Mouse (Mus musculus): ENCODE measurements around the gene Sphk1. TPM values are rescaled to one million over a fixed set of nuclear protein-coding genes. Genes with fewer than 3 reads are reported as not detected.

Sphk1 gene
- polyA plus RNA-seq, 1 experiment: 15.7 TPM

DNA sequence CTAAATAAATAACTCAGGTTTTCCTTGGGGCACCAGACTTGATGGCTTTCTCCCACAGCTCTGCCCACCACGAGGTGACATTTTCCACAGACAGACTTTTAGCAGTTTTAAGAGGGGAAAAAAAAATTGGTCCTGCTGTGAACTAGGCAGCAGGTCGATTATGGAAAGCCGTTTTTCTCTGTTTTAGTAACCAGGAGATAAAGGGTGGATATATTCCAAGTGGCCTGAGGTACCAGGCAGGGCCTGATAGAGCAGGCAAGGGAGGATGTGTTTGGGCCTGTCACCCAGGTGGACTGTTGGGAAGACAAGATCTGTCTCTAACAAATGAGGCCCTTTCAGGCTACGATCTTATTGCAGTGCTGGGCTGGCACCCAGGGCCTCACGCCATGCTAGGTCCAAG lies 25.2 kb upstream of the Sphk1 start:
- no peak overlapping the region for H3K4me3 ChIP-seq (ENCODE audit: control insufficient read depth, insufficient read depth, low read length)
- H3K27ac ChIP-seq (ENCODE audit: control insufficient read depth, insufficient read depth, low read length): no peak overlapping the region
- 87% methylated on average over 5 of the region's 5 CpGs for WGBS
- no peaks in the 10 kb centered on the region for H3K27me3 ChIP-seq (ENCODE audit: control insufficient read depth, insufficient read depth, low read length)
- H3K4me1 ChIP-seq (replicated peaks; ENCODE audit: control insufficient read depth, insufficient read depth, low read length): no peaks in the 10 kb centered on the region
- no peak for DNase-seq
- H3K36me3 ChIP-seq (ENCODE audit: control insufficient read depth, insufficient read depth, low read length): no peaks in the 10 kb centered on the region
- TF ChIP-seq POLR2A (IDR thresholded peaks at IDR 0.05; ENCODE audit: control insufficient read depth, extremely low read depth, insufficient read depth, low read length, poor library complexity) (no peak), CTCF (IDR thresholded peaks at IDR 0.05; ENCODE audit: borderline replicate concordance, control insufficient read depth, extremely low read depth, insufficient read depth, low read length, poor library complexity) (no peak)

DNA sequence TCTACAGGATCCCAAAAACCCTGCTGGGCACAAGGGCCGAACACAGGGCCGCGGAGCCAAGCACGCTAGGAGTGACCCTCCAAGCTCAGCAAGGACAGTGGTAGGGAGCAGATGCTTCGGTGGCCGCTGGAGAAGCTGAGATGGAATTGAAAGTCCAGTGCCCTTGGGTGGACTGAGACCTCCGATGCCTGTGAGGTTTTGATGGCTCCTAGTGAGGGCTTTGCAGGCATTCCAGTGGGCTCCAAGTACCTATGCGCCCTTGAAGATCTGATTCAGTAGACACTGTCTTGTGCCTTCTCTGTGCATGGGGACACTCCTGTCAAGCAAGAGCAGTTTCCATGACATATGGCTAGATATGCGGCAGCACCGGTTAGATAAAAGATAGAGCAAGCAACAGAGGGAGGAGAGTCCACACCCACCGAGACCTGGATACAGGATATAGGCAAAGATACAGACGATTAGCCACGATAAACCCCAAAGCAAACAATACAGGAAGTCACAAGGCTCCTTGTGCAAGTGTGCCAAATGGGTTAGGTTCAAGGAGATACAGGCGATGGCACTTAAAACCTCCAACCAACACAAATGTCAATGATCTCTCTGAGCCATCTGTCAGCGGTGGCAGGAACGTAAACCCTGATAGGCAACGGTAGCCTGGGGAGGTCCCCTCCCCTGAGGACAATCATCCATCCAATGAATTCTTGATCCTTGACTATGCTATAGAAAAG lies 24.4 kb upstream of the Sphk1 start:
- Histone ChIP-seq H3K27ac (ENCODE audit: control insufficient read depth, insufficient read depth, low read length) (no peak overlapping the region), H3K4me3 (ENCODE audit: control insufficient read depth, insufficient read depth, low read length) (no peak overlapping the region), H3K27me3 (ENCODE audit: control insufficient read depth, insufficient read depth, low read length) (no peaks in the 10 kb centered on the region), H3K36me3 (ENCODE audit: control insufficient read depth, insufficient read depth, low read length) (no peaks in the 10 kb centered on the region), H3K4me1 (replicated peaks; ENCODE audit: control insufficient read depth, insufficient read depth, low read length) (no peaks in the 10 kb centered on the region)
- no peak for TF ChIP-seq POLR2A (IDR thresholded peaks at IDR 0.05; ENCODE audit: control insufficient read depth, extremely low read depth, insufficient read depth, low read length, poor library complexity)
- TF ChIP-seq CTCF (IDR thresholded peaks at IDR 0.05; ENCODE audit: borderline replicate concordance, control insufficient read depth, extremely low read depth, insufficient read depth, low read length, poor library complexity): no peak
- 79% methylated on average over 17 of the region's 17 CpGs for WGBS
- no peak for DNase-seq

DNA sequence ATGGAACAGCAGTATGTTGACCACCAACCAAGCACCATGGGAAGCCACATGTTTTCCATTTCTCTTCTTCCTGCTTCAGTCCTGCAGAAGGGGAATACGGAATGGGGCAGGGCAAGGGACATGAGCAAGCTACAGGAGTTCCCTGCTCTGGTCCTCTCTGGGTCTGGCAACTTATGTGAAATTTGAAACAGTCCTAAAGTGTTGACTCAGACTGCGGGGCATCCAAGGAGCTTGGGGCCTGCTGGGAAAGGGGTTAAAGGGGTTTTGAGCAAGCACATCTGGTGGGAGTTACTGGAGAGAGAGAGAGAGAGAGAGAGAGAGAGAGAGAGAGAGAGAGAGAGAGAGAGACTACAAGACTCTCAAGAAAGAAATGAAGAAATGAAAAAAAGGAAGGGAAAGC lies 22.0 kb upstream of the Sphk1 start:
- Histone ChIP-seq H3K4me3 (ENCODE audit: control insufficient read depth, insufficient read depth, low read length) (no peak overlapping the region), H3K27ac (ENCODE audit: control insufficient read depth, insufficient read depth, low read length) (no peak overlapping the region), H3K4me1 (replicated peaks; ENCODE audit: control insufficient read depth, insufficient read depth, low read length) (no peaks in the 10 kb centered on the region), H3K36me3 (ENCODE audit: control insufficient read depth, insufficient read depth, low read length) (no peaks in the 10 kb centered on the region), H3K27me3 (ENCODE audit: control insufficient read depth, insufficient read depth, low read length) (no peaks in the 10 kb centered on the region)
- no peak for TF ChIP-seq POLR2A (IDR thresholded peaks at IDR 0.05; ENCODE audit: control insufficient read depth, extremely low read depth, insufficient read depth, low read length, poor library complexity)
- no peak for TF ChIP-seq CTCF (IDR thresholded peaks at IDR 0.05; ENCODE audit: borderline replicate concordance, control insufficient read depth, extremely low read depth, insufficient read depth, low read length, poor library complexity)
- 89% methylated on average over 2 of the region's 2 CpGs for WGBS
- DNase-seq: no peak

DNA sequence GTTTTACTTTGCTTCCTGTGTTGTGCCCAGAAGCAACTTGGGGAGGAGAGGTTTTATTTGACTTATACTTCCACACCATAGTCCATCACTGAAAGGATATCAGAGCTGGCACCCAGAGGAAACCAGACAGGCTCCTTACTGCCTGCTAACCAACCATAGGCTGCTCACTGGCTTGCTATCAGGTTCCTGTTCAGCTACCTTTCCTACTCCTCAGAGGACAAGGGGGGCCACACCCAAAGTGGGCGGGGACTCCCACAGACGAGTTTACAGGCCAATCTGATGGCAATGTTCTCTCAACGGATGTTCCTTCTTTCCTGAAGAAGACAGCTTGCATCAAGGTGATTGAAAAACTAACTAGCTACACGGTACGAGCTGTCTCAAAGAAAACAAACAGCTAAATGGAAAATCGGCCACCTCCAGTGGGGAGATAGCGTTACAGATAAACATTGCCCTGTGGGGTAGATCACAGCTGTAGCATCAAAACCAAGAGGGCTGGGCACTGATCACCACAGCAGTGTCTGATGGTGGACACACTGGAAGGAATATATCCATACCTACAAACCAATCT lies 19.3 kb upstream of the Sphk1 start:
- WGBS: 77% methylated on average over 7 of the region's 7 CpGs
- Histone ChIP-seq H3K27me3 (ENCODE audit: control insufficient read depth, insufficient read depth, low read length) (no peaks in the 10 kb centered on the region), H3K27ac (ENCODE audit: control insufficient read depth, insufficient read depth, low read length) (no peak overlapping the region), H3K4me3 (ENCODE audit: control insufficient read depth, insufficient read depth, low read length) (no peak overlapping the region), H3K4me1 (replicated peaks; ENCODE audit: control insufficient read depth, insufficient read depth, low read length) (no peaks in the 10 kb centered on the region), H3K36me3 (ENCODE audit: control insufficient read depth, insufficient read depth, low read length) (no peaks in the 10 kb centered on the region)
- TF ChIP-seq POLR2A (IDR thresholded peaks at IDR 0.05; ENCODE audit: control insufficient read depth, extremely low read depth, insufficient read depth, low read length, poor library complexity) (no peak), CTCF (IDR thresholded peaks at IDR 0.05; ENCODE audit: borderline replicate concordance, control insufficient read depth, extremely low read depth, insufficient read depth, low read length, poor library complexity) (no peak)
- DNase-seq: no peak

DNA sequence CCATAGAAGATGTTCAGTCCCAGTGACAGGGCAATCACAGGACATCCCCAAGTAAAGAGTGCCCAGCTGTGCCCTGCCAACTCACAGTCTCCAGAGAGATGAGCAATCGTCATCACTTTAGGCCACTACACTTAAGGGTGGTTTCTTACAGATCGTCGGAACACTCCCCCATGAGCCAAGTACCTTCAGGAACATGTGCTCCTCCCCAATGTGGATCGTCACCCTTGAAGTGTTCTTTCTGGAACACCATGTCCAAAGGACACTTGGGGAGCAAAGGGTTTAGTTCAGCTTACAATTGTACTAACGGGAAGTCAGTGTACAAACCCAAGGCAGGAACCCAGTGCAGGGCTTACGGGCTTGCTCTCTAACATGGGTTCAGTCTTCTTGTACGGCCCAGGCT lies 18.6 kb upstream of the Sphk1 start:
- Histone ChIP-seq H3K27ac (ENCODE audit: control insufficient read depth, insufficient read depth, low read length) (no peak overlapping the region), H3K4me3 (ENCODE audit: control insufficient read depth, insufficient read depth, low read length) (no peak overlapping the region), H3K36me3 (ENCODE audit: control insufficient read depth, insufficient read depth, low read length) (no peaks in the 10 kb centered on the region), H3K4me1 (replicated peaks; ENCODE audit: control insufficient read depth, insufficient read depth, low read length) (no peaks in the 10 kb centered on the region), H3K27me3 (ENCODE audit: control insufficient read depth, insufficient read depth, low read length) (no peaks in the 10 kb centered on the region)
- TF ChIP-seq CTCF (IDR thresholded peaks at IDR 0.05; ENCODE audit: borderline replicate concordance, control insufficient read depth, extremely low read depth, insufficient read depth, low read length, poor library complexity) (no peak), POLR2A (IDR thresholded peaks at IDR 0.05; ENCODE audit: control insufficient read depth, extremely low read depth, insufficient read depth, low read length, poor library complexity) (no peak)
- 94% methylated on average over 7 of the region's 7 CpGs for WGBS
- no peak for DNase-seq

DNA sequence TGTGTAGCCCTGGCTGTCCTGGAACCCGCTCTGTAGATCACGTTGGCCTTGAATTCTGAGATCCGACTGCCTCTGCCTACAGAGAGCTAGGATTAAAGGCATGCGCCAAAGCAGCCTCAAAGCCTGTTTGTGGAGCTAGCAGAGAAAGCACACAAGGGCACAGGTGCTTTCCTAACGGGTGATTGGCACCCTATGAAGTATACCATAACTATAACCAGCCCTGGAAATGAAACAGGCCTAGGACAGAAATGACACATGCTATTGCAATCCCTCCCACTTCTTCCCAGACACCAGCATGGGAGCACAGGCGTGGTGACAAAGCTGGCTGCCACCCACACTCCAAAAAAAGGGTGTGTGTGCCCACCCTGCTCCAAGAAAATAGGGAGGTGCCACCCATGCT lies 17.7 kb upstream of the Sphk1 start:
- H3K4me3 ChIP-seq (ENCODE audit: control insufficient read depth, insufficient read depth, low read length): no peak overlapping the region
- 89% methylated on average over 6 of the region's 6 CpGs for WGBS
- H3K27me3 ChIP-seq (ENCODE audit: control insufficient read depth, insufficient read depth, low read length): no peaks in the 10 kb centered on the region
- DNase-seq: no peak
- TF ChIP-seq POLR2A (IDR thresholded peaks at IDR 0.05; ENCODE audit: control insufficient read depth, extremely low read depth, insufficient read depth, low read length, poor library complexity) (no peak), CTCF (IDR thresholded peaks at IDR 0.05; ENCODE audit: borderline replicate concordance, control insufficient read depth, extremely low read depth, insufficient read depth, low read length, poor library complexity) (no peak)
- no peaks in the 10 kb centered on the region for H3K4me1 ChIP-seq (replicated peaks; ENCODE audit: control insufficient read depth, insufficient read depth, low read length)
- H3K36me3 ChIP-seq (ENCODE audit: control insufficient read depth, insufficient read depth, low read length): no peaks in the 10 kb centered on the region
- H3K27ac ChIP-seq (ENCODE audit: control insufficient read depth, insufficient read depth, low read length): no peak overlapping the region

Data from thymus, adult 2 months (tissue).